ENCODE assay signal across 12 mouse cellular contexts in genomic region chr6:121143439-121143838, GRCm38 (mm10). TPM values are rescaled to one million over a fixed set of nuclear protein-coding genes. Genes with fewer than 3 reads are reported as not detected.
DNase-seq lines count a peak whose midpoint lies in the region; ATAC-seq and TF ChIP-seq lines count a peak whose summit lies in the region.
"Had no signal": no experiment of that assay in that cellular context is flagged by ENCODE, and none has a peak within 500 bp of the region (broad histone marks: within the 10 kb centered on the region; RNA-seq: fewer than 3 reads in every experiment).

No protein-coding gene starts in this region.

- no peak overlapping the region for H3K9ac ChIP-seq in liver, adult 2 months (ENCODE audit: low read depth, low read length)
- H3K9ac ChIP-seq: embryonic facial prominence, embryonic 12.5 days; forebrain, postnatal 0 days; limb, embryonic 15.5 days had no signal

- WGBS in heart, embryonic 10.5 days, result 89% methylated on average over 8 of the region's 8 CpGs
- WGBS in liver, adult 2 months, result 12% methylated on average over 8 of the region's 8 CpGs

- no peaks in the 10 kb centered on the region for H3K9me3 ChIP-seq in heart, embryonic 10.5 days
- H3K9me3 ChIP-seq: embryonic facial prominence, embryonic 12.5 days; limb, embryonic 15.5 days had no signal

- TF ChIP-seq POLR2A in liver, adult 2 months (IDR thresholded peaks at IDR 0.05; ENCODE audit: extremely low read depth, insufficient read depth, low read length), result no peak

- no peak overlapping the region for H3K27ac ChIP-seq in heart, embryonic 10.5 days
- H3K27ac ChIP-seq in liver, adult 2 months (replicated peaks; ENCODE audit: insufficient read depth, low read depth, low read length), result peak overlapping the region; percentile 66
- H3K27ac ChIP-seq: embryonic facial prominence, embryonic 12.5 days; limb, embryonic 15.5 days had no signal

- H3K27me3 ChIP-seq in heart, embryonic 10.5 days (ENCODE audit: insufficient read depth, poor library complexity, severe bottlenecking), result no peaks in the 10 kb centered on the region
- H3K27me3 ChIP-seq in liver, adult 2 months (ENCODE audit: control insufficient read depth, insufficient read depth, low read length), result no peaks in the 10 kb centered on the region
- H3K27me3 ChIP-seq: embryonic facial prominence, embryonic 12.5 days; limb, embryonic 15.5 days had no signal

- no peaks in the 10 kb centered on the region; the same call in 1 of the 2 replicates for H3K79me2 ChIP-seq in liver, adult 2 months (ENCODE audit: control insufficient read depth, insufficient read depth, low read length)

- H3K4me1 ChIP-seq in heart, embryonic 10.5 days, result peaks cover 29% of the 10 kb centered on the region
- H3K4me1 ChIP-seq in liver, adult 2 months (ENCODE audit: control insufficient read depth, insufficient read depth, low read length), result peaks cover 13% of the 10 kb centered on the region

- H3K4me3 ChIP-seq in heart, embryonic 10.5 days, result no peak overlapping the region
- H3K4me3 ChIP-seq in liver, adult 2 months (ENCODE audit: insufficient read depth, low read depth, low read length), result no peak overlapping the region
- H3K4me3 ChIP-seq: embryonic facial prominence, embryonic 12.5 days; limb, embryonic 15.5 days had no signal

- ATAC-seq in activated CD4-positive, CD25-positive, alpha-beta regulatory T cell, adult 4 months, result no peak
- ATAC-seq: CD4-positive, CD25-positive, alpha-beta regulatory T cell, adult 4 months had no signal

- peak; percentile 36 to 58 for DNase-seq in heart, adult 18-20 months
- DNase-seq in heart, embryonic 10.5 days (ENCODE audit: low spot score), result no peak
- peak; percentile 47 to 56 for DNase-seq in adrenal gland, adult 18-20 months (ENCODE audit: low spot score in 2 of 2)
- DNase-seq in gastrocnemius, postnatal 25 days, result peak; percentile 36
- peak; percentile 100 for DNase-seq in liver, adult 2 months (ENCODE audit: extremely low read depth, low read depth, low spot score)
- no peak for DNase-seq in thymus, postnatal 0 days (ENCODE audit: low spot score)
- DNase-seq in layer of hippocampus, postnatal 25 days (ENCODE audit: extremely low spot score in 1 of 2, low spot score in 1 of 2), result no peak

- TF ChIP-seq CTCF in liver, adult 2 months (IDR thresholded peaks at IDR 0.05; ENCODE audit: low read depth, low read length), result no peak

- no peaks in the 10 kb centered on the region for H3K36me3 ChIP-seq in heart, embryonic 10.5 days
- H3K36me3 ChIP-seq in liver, adult 2 months (ENCODE audit: control insufficient read depth, insufficient read depth, low read length), result no peaks in the 10 kb centered on the region
- H3K36me3 ChIP-seq: embryonic facial prominence, embryonic 12.5 days; limb, embryonic 15.5 days had no signal

RNA-seq across cellular contexts. Expression of gene Mical3, which starts 12.6 kb away (rescaled TPM):
- total RNA-seq in heart, adult 18-20 months (2021), result 100 to 1,000 TPM; 109 to 123 TPM
- 25.8 and 37.3 TPM in 2 replicates for polyA plus RNA-seq in heart, embryonic 10.5 days (2016; fragmentation: Nextera tagmentation; extraction: Ambion mirVana)
- total RNA-seq in adrenal gland, adult 18-20 months (2021), result 10 to 100 TPM; 35.7 to 46.0 TPM
- 10 to 100 TPM; 61.6 to 65.3 TPM for total RNA-seq in gastrocnemius, postnatal 25 days (2021)
- 5.8 and 9.0 TPM in 2 replicates for total RNA-seq in liver, adult 2 months (2014; rRNA removed)
- polyA plus RNA-seq in liver, adult 2 months (2012; rRNA removed), result 7.9 and 8.8 TPM in 2 replicates
- polyA plus RNA-seq in thymus, postnatal 0 days (2015; fragmentation: Nextera tagmentation; extraction: Ambion mirVana), result 12.8 and 15.3 TPM in 2 replicates
- 1 to 10 TPM; 7.1 to 9.1 TPM for polyA plus RNA-seq in activated CD4-positive, CD25-positive, alpha-beta regulatory T cell, adult 4 months (2017; shearing (Covaris generic))
- total RNA-seq in layer of hippocampus, postnatal 25 days (2021), result 10 to 100 TPM; 75.0 to 88.0 TPM

RNA-seq across cellular contexts. Expression of gene Pex26, which starts 40.0 kb away (rescaled TPM):
- 1 to 10 TPM; 6.7 to 7.9 TPM for total RNA-seq in heart, adult 18-20 months (2021)
- polyA plus RNA-seq in heart, embryonic 10.5 days (2016; fragmentation: Nextera tagmentation; extraction: Ambion mirVana), result 5.1 and 6.6 TPM in 2 replicates
- total RNA-seq in adrenal gland, adult 18-20 months (2021), result 10 to 100 TPM; 11.1 to 11.6 TPM
- 1 to 10 TPM; 2.8 TPM for total RNA-seq in gastrocnemius, postnatal 25 days (2021)
- 10.0 and 13.2 TPM in 2 replicates for total RNA-seq in liver, adult 2 months (2014; rRNA removed)
- polyA plus RNA-seq in liver, adult 2 months (2012; rRNA removed), result 20.4 and 23.5 TPM in 2 replicates
- polyA plus RNA-seq in thymus, postnatal 0 days (2015; fragmentation: Nextera tagmentation; extraction: Ambion mirVana), result 7.3 and 8.0 TPM in 2 replicates
- polyA plus RNA-seq in activated CD4-positive, CD25-positive, alpha-beta regulatory T cell, adult 4 months (2017; shearing (Covaris generic)), result 1 to 10 TPM; 1.9 to 2.1 TPM
- 10 to 100 TPM; 11.0 to 11.9 TPM for total RNA-seq in layer of hippocampus, postnatal 25 days (2021)

Comparison
In these comparisons a context has a peak if more than half of its experiments do, and no peak if none do; other contexts are left out.
1. DNase-seq: peak in heart, adult 18-20 months (2 of 2), adrenal gland, adult 18-20 months (2 of 2), gastrocnemius, postnatal 25 days (single experiment) and liver, adult 2 months (single experiment); none in heart, embryonic 10.5 days (single experiment), thymus, postnatal 0 days (single experiment) and layer of hippocampus, postnatal 25 days (0 of 2).